Mouse (Mus musculus): ENCODE data around the gene Zbtb42.

DNA sequence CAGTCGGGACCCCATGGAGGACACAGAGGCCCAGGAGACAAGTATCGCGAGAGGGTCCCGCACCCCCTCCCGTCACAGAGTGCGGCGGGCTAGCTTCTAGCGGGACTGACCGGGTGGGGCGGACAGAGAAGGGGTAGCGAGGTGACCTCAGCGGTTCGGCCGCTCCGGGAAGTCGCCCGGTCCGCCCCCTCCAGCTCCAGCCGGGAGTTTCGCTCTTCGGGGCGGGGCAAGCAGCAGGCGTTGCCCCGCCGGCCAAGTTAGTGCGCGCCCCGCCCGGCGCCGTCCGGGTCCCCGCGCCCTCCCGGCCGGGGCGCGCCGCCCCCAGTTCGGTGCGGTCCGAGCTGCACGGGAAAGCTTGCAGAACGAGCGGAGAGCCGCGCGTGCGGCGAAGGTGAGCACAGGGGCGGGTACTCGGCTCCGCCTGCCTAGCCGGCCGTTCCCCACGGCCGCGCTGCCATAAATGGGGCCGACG is at the start of gene Zbtb42:
- no peak for TF ChIP-seq CTCF (IDR thresholded peaks at IDR 0.05; ENCODE audit: extremely low read depth, insufficient read depth, low read length)
- no peak for TF ChIP-seq POLR2A (IDR thresholded peaks at IDR 0.05; ENCODE audit: extremely low read depth, insufficient read depth, low read length)

Data from cortical plate, adult 2 months (tissue).